Mouse (Mus musculus): ENCODE results near the gene Cabp4.

DNA sequence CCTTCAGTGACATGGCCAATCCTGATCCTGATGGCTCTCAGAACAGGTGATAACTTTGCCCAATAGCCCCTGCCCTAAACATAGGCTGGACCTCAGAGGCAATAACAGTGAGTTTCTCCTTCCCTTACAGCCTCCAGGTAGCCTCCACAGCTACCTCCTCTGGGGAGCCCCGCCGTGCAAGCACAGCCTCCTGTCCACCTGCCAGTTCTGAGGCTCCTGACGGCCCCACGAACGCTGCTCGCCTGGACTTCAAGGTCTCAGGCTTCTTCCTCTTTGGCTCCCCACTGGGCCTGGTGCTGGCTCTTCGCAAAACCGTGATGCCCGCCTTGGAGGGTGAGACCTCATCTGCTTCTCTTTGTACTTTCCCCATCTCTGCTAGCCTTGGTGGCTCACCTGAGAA lies 35.3 kb downstream of the Cabp4 start:
- TF ChIP-seq GATA1 (IDR thresholded peaks at IDR 0.05; ENCODE audit: borderline replicate concordance, low read length): no peak
- no peak for TF ChIP-seq FLI1 (IDR thresholded peaks at IDR 0.05; ENCODE audit: low read length)
